11 mouse cellular contexts compared by ENCODE assay signal in genomic region chr5:134121893-134122259, GRCm38 (mm10).
"Had no signal": no experiment of that assay in that cellular context is flagged by ENCODE, and none has a peak within 500 bp of the region (broad histone marks: within the 10 kb centered on the region; RNA-seq: fewer than 3 reads in every experiment).

No protein-coding gene starts in this region.

- H3K4me1 ChIP-seq: liver, embryonic 15.5 days had no signal

- DNase-seq: kidney, postnatal 25 days; lung, adult 2 months; right cerebral cortex, postnatal 4 days; spleen, adult 18-20 months; thymus, adult 18-20 months; thymus, postnatal 14 days had no signal

- H3K4me3 ChIP-seq: left cerebral cortex, adult 2 months; limb, embryonic 10.5 days; liver, embryonic 15.5 days; midbrain, embryonic 13.5 days had no signal

- H3K4me2 ChIP-seq: liver, embryonic 11.5 days; liver, embryonic 15.5 days; midbrain, embryonic 13.5 days had no signal

- H3K27me3 ChIP-seq: liver, embryonic 15.5 days; midbrain, embryonic 13.5 days had no signal

- H3K9ac ChIP-seq: liver, embryonic 15.5 days; midbrain, embryonic 13.5 days had no signal

- H3K27ac ChIP-seq: left cerebral cortex, adult 2 months; limb, embryonic 10.5 days; liver, embryonic 15.5 days; midbrain, embryonic 13.5 days had no signal

- H3K9me3 ChIP-seq: limb, embryonic 10.5 days; liver, embryonic 15.5 days; midbrain, embryonic 13.5 days had no signal

- H3K36me3 ChIP-seq: liver, embryonic 15.5 days had no signal
